Mouse (Mus musculus): ENCODE results near the gene Zdhhc25. TPM values are rescaled to one million over a fixed set of nuclear protein-coding genes. Genes with fewer than 3 reads are reported as not detected.

Gene Zdhhc25
- total RNA-seq (2022): not detected

GRCm38 (mm10) chr15:88600002-88600401 is at the start of gene Zdhhc25:
Gene Zdhhc25, plus strand, starts transcription at chr15:88600302.
- DNase-seq: no peak

GRCm38 (mm10) chr15:88552852-88553251 is 47.2 kb upstream of the Zdhhc25 start:
- no peak for DNase-seq

- no peak for DNase-seq
Measured at GRCm38 (mm10) chr15:88555476-88555875, 44.6 kb upstream of the Zdhhc25 start.

GRCm38 (mm10) chr15:88560637-88561036 is 39.5 kb upstream of the Zdhhc25 start:
- DNase-seq: no peak

GRCm38 (mm10) chr15:88561058-88561730 is 38.9 kb upstream of the Zdhhc25 start:
- no peak for DNase-seq

GRCm38 (mm10) chr15:88565307-88565706 is 34.8 kb upstream of the Zdhhc25 start:
- no peak for DNase-seq

- no peak for DNase-seq
Measured at GRCm38 (mm10) chr15:88565806-88566205, 34.3 kb upstream of the Zdhhc25 start.

- no peak for DNase-seq
Measured at GRCm38 (mm10) chr15:88570697-88571096, 29.4 kb upstream of the Zdhhc25 start.

GRCm38 (mm10) chr15:88579461-88579860 is 20.6 kb upstream of the Zdhhc25 start:
- no peak for DNase-seq

- DNase-seq: no peak
Measured at GRCm38 (mm10) chr15:88602496-88602895, 2.4 kb downstream of the Zdhhc25 start.

- no peak for DNase-seq
Measured at GRCm38 (mm10) chr15:88603091-88603732, 3.1 kb downstream of the Zdhhc25 start.

- DNase-seq: no peak
Measured at GRCm38 (mm10) chr15:88603733-88604119, 3.6 kb downstream of the Zdhhc25 start.

GRCm38 (mm10) chr15:88604669-88605414 is 4.7 kb downstream of the Zdhhc25 start:
- no peak for DNase-seq

GRCm38 (mm10) chr15:88605415-88605785 is 5.3 kb downstream of the Zdhhc25 start:
- no peak for DNase-seq

GRCm38 (mm10) chr15:88617125-88617524 is 17.0 kb downstream of the Zdhhc25 start:
- no peak for DNase-seq

- no peak for DNase-seq
Measured at GRCm38 (mm10) chr15:88618008-88618773, 18.1 kb downstream of the Zdhhc25 start.

GRCm38 (mm10) chr15:88620017-88620416 is 19.9 kb downstream of the Zdhhc25 start:
- no peak for DNase-seq

- DNase-seq: no peak
Measured at GRCm38 (mm10) chr15:88623891-88624290, 23.8 kb downstream of the Zdhhc25 start.

GRCm38 (mm10) chr15:88624874-88625277 is 24.8 kb downstream of the Zdhhc25 start:
- DNase-seq: no peak

- no peak for DNase-seq
Measured at GRCm38 (mm10) chr15:88625303-88626066, 25.4 kb downstream of the Zdhhc25 start.

GRCm38 (mm10) chr15:88626886-88627488 is 26.9 kb downstream of the Zdhhc25 start:
- DNase-seq: no peak
